Mouse (Mus musculus) liver, embryonic 13.5 days (tissue): ENCODE measurements around the gene Fndc1. TPM values are rescaled to one million over a fixed set of nuclear protein-coding genes. Genes with fewer than 3 reads are reported as not detected.
A peak's percentile ranks its signal among the peaks of the same experiment; 100 is the strongest.

Experiments
- ATAC-seq: fragments of 200-750 bp; cut with Nextera tagmentation; 2 replicates; pipeline ENCODE4 v1.8.0; 2017; ENCODE audit warnings: low read depth, mild to moderate bottlenecking, moderate number of reproducible peaks, moderate library complexity
- DNase-seq: peaks from one replicate; pipeline ENCODE4 v3.0.0; 2022
- H3K27ac ChIP-seq: fragments of 300-500 bp; sonication (generic); 2 replicates; pipeline ENCODE4 v1.5.1; 2015; ENCODE audit warnings: moderate library complexity, mild to moderate bottlenecking, inconsistent platforms
- H3K27me3 ChIP-seq: fragments of 300-500 bp; sonication (generic); 2 replicates; pipeline ENCODE4 v1.6.1; 2015; ENCODE audit warnings: mild to moderate bottlenecking, inconsistent platforms
- H3K36me3 ChIP-seq: fragments of 300-500 bp; sonication (generic); 2 replicates; pipeline ENCODE4 v1.6.1; 2015; ENCODE audit warnings: mild to moderate bottlenecking, inconsistent platforms
- H3K4me1 ChIP-seq: fragments of 300-500 bp; sonication (generic); replicated peaks from 2 replicates; pipeline ENCODE4 v1.6.1; 2015; ENCODE audit warnings: inconsistent platforms
- H3K4me2 ChIP-seq: fragments of 300-500 bp; sonication (generic); 2 replicates; pipeline ENCODE4 v1.6.1; 2015; ENCODE audit warnings: inconsistent platforms, mild to moderate bottlenecking, moderate library complexity
- H3K4me3 ChIP-seq: fragments of 300-500 bp; sonication (generic); replicated peaks from 2 replicates; pipeline ENCODE4 v1.5.1; 2015; ENCODE audit warnings: mild to moderate bottlenecking, inconsistent platforms
- H3K9ac ChIP-seq: fragments of 300-500 bp; sonication (generic); 2 replicates; pipeline ENCODE4 v1.6.1; 2015; ENCODE audit warnings: mild to moderate bottlenecking, inconsistent platforms
- H3K9me3 ChIP-seq: fragments of 300-500 bp; sonication (generic); replicated peaks from 2 replicates; pipeline ENCODE4 v1.6.1; 2016; ENCODE audit warnings: inconsistent platforms
- WGBS: fragments of 180-500 bp; shearing (Covaris S2); methylation state at CpG from one replicate; pipeline ENCODE4 v1.1.7; 2015; ENCODE audit not compliant: insufficient replicate concordance; 5-methylcytosine and 5-hydroxymethylcytosine counted together
- polyA plus RNA-seq: library from polyadenylated mRNA; unstranded; fragments of >200 nt; fragmentation: Nextera tagmentation; extraction: Ambion mirVana; gene quantifications from 2 replicates; pipeline ENCODE4 v1.2.1, GENCODE M21; 2015

The Fndc1 gene
- polyA plus RNA-seq, 1 experiment from 2014 or later: 0.22 TPM

- H3K4me1 ChIP-seq: no peaks in the 10 kb centered on the region
- ATAC-seq: no peak
- no peak overlapping the region for H3K27ac ChIP-seq
- H3K36me3 ChIP-seq: no peaks in the 10 kb centered on the region
- no peak overlapping the region for H3K4me2 ChIP-seq
- no peaks in the 10 kb centered on the region for H3K9me3 ChIP-seq
- WGBS: 34% methylated on average over 8 of the region's 8 CpGs
- no peaks in the 10 kb centered on the region for H3K27me3 ChIP-seq
- H3K9ac ChIP-seq: no peak overlapping the region
- H3K4me3 ChIP-seq: no peak overlapping the region
- no peak for DNase-seq
Measured at GRCm38 (mm10) chr17:7860845-7861360, 33.8 kb upstream of the Fndc1 start.

GRCm38 (mm10) chr17:7857658-7858057, 30.6 kb upstream of the Fndc1 start:
- no peak overlapping the region for H3K9ac ChIP-seq
- 61% methylated on average over 6 of the region's 6 CpGs for WGBS
- no peaks in the 10 kb centered on the region for H3K27me3 ChIP-seq
- H3K4me1 ChIP-seq: no peaks in the 10 kb centered on the region
- ATAC-seq (no peak), DNase-seq (no peak)
- H3K36me3 ChIP-seq: no peaks in the 10 kb centered on the region
- no peaks in the 10 kb centered on the region for H3K9me3 ChIP-seq
- no peak overlapping the region for H3K4me3 ChIP-seq
- no peak overlapping the region for H3K27ac ChIP-seq
- no peak overlapping the region for H3K4me2 ChIP-seq

- WGBS: 56% methylated on average over 8 of the region's 8 CpGs
- no peak overlapping the region for H3K4me3 ChIP-seq
- no peaks in the 10 kb centered on the region for H3K4me1 ChIP-seq
- no peaks in the 10 kb centered on the region for H3K36me3 ChIP-seq
- H3K9me3 ChIP-seq: no peaks in the 10 kb centered on the region
- no peak for ATAC-seq
- no peak overlapping the region for H3K4me2 ChIP-seq
- no peaks in the 10 kb centered on the region for H3K27me3 ChIP-seq
- H3K27ac ChIP-seq: no peak overlapping the region
- no peak for DNase-seq
- no peak overlapping the region for H3K9ac ChIP-seq
Measured at GRCm38 (mm10) chr17:7855851-7856250, 28.7 kb upstream of the Fndc1 start.

- H3K9me3 ChIP-seq: no peaks in the 10 kb centered on the region
- H3K9ac ChIP-seq: no peak overlapping the region
- DNase-seq: no peak
- H3K36me3 ChIP-seq: no peaks in the 10 kb centered on the region
- no peak overlapping the region for H3K4me3 ChIP-seq
- WGBS: 47% methylated on average over 4 of the region's 4 CpGs
- no peak overlapping the region for H3K27ac ChIP-seq
- no peak for ATAC-seq
- no peaks in the 10 kb centered on the region for H3K27me3 ChIP-seq
- H3K4me1 ChIP-seq: no peaks in the 10 kb centered on the region
- H3K4me2 ChIP-seq: no peak overlapping the region
Measured at GRCm38 (mm10) chr17:7851979-7852378, 24.9 kb upstream of the Fndc1 start.

- Histone ChIP-seq H3K27ac (no peak overlapping the region), H3K9ac (no peak overlapping the region), H3K9me3 (no peaks in the 10 kb centered on the region), H3K36me3 (no peaks in the 10 kb centered on the region), H3K4me2 (no peak overlapping the region), H3K4me3 (no peak overlapping the region), H3K27me3 (no peaks in the 10 kb centered on the region), H3K4me1 (no peaks in the 10 kb centered on the region)
- DNase-seq (no peak), ATAC-seq (no peak)
- 44% methylated on average over 9 of the region's 9 CpGs for WGBS
Measured at GRCm38 (mm10) chr17:7851527-7851926, 24.4 kb upstream of the Fndc1 start.

- Histone ChIP-seq H3K9me3 (no peaks in the 10 kb centered on the region), H3K4me2 (no peak overlapping the region), H3K27me3 (no peaks in the 10 kb centered on the region), H3K27ac (no peak overlapping the region), H3K36me3 (no peaks in the 10 kb centered on the region), H3K4me1 (no peaks in the 10 kb centered on the region), H3K4me3 (no peak overlapping the region), H3K9ac (no peak overlapping the region)
- ATAC-seq: no peak
- DNase-seq: no peak
- 80% methylated on average over 6 of the region's 6 CpGs for WGBS
Measured at GRCm38 (mm10) chr17:7850246-7850645, 23.1 kb upstream of the Fndc1 start.

- Histone ChIP-seq H3K4me1 (no peaks in the 10 kb centered on the region), H3K9ac (no peak overlapping the region), H3K27ac (no peak overlapping the region), H3K4me2 (no peak overlapping the region), H3K4me3 (no peak overlapping the region), H3K9me3 (no peaks in the 10 kb centered on the region), H3K27me3 (no peaks in the 10 kb centered on the region), H3K36me3 (no peaks in the 10 kb centered on the region)
- no peak for ATAC-seq
- 65% methylated on average over 12 of the region's 12 CpGs for WGBS
- no peak for DNase-seq
Measured at GRCm38 (mm10) chr17:7840505-7841290, 13.6 kb upstream of the Fndc1 start.

- 13% methylated on average over 16 of the region's 16 CpGs for WGBS
- DNase-seq: no peak
- peaks cover 47% of the 10 kb centered on the region for H3K27me3 ChIP-seq
- ATAC-seq: no peak
- H3K27ac ChIP-seq: no peak overlapping the region
- no peaks in the 10 kb centered on the region for H3K36me3 ChIP-seq
- H3K9me3 ChIP-seq: no peaks in the 10 kb centered on the region
- peak overlapping the region; percentile 44 for H3K4me3 ChIP-seq
- no peaks in the 10 kb centered on the region; the same call in 1 of the 2 replicates for H3K4me1 ChIP-seq
- H3K9ac ChIP-seq: no peak overlapping the region
- peak overlapping the region; percentile 62 for H3K4me2 ChIP-seq
Measured at GRCm38 (mm10) chr17:7827586-7827985, 484 bp upstream of the Fndc1 start.

GRCm38 (mm10) chr17:7825416-7825815, 1.7 kb downstream of the Fndc1 start:
- Histone ChIP-seq H3K36me3 (no peaks in the 10 kb centered on the region), H3K9me3 (no peaks in the 10 kb centered on the region), H3K9ac (no peak overlapping the region), H3K4me3 (no peak overlapping the region), H3K4me1 (no peaks in the 10 kb centered on the region; the same call in 1 of the 2 replicates), H3K27me3 (peaks cover 47% of the 10 kb centered on the region), H3K4me2 (no peak overlapping the region), H3K27ac (no peak overlapping the region)
- ATAC-seq: no peak
- DNase-seq: no peak
- WGBS: 51% methylated on average over 9 of the region's 9 CpGs

GRCm38 (mm10) chr17:7821553-7822186, 5.4 kb downstream of the Fndc1 start:
- H3K9me3 ChIP-seq: no peaks in the 10 kb centered on the region
- no peak overlapping the region for H3K27ac ChIP-seq
- WGBS: 22% methylated on average over 17 of the region's 17 CpGs
- ATAC-seq (no peak), DNase-seq (no peak)
- H3K27me3 ChIP-seq: peaks cover 18% of the 10 kb centered on the region
- no peaks in the 10 kb centered on the region for H3K36me3 ChIP-seq
- no peak overlapping the region for H3K4me3 ChIP-seq
- no peak overlapping the region for H3K4me2 ChIP-seq
- no peak overlapping the region for H3K9ac ChIP-seq
- H3K4me1 ChIP-seq: no peaks in the 10 kb centered on the region

- Histone ChIP-seq H3K4me3 (no peak overlapping the region), H3K27ac (no peak overlapping the region), H3K9ac (no peak overlapping the region), H3K9me3 (no peaks in the 10 kb centered on the region), H3K27me3 (peaks cover 3% of the 10 kb centered on the region), H3K4me2 (no peak overlapping the region), H3K4me1 (no peaks in the 10 kb centered on the region), H3K36me3 (no peaks in the 10 kb centered on the region)
- no peak for DNase-seq
- WGBS: 58% methylated on average over 7 of the region's 7 CpGs
- ATAC-seq: no peak
Measured at GRCm38 (mm10) chr17:7820176-7820575, 6.9 kb downstream of the Fndc1 start.
